Mouse (Mus musculus) spleen, adult 2 months (tissue): ENCODE measurements around the gene Spin1.

Experiments used
- CTCF ChIP-seq: fragments of 200-500 bp; IDR thresholded peaks from 2 replicates; pipeline ENCODE4 v1.5.1; 2011; ENCODE audit warnings: mild to moderate bottlenecking, inconsistent platforms; ENCODE audit not compliant: insufficient read depth, insufficient read length, insufficient replicate concordance; ENCODE audit errors: extremely low read depth
- POLR2A ChIP-seq: fragments of 200-500 bp; IDR thresholded peaks from 2 replicates; pipeline ENCODE4 v1.6.1; 2011; ENCODE audit warnings: low read depth, low read length, inconsistent platforms

- no peak for TF ChIP-seq CTCF
- no peak for TF ChIP-seq POLR2A
These were observed 3.4 kb downstream of the Spin1 start for GRCm38 (mm10) chr13:51103861-51104650.
